Mouse (Mus musculus): ENCODE results near the gene Phc1. TPM values are rescaled to one million over a fixed set of nuclear protein-coding genes. Genes with fewer than 3 reads are reported as not detected.

Phc1 gene
- polyA plus RNA-seq, 2 experiments: 1.8 to 2.2 TPM

- Histone ChIP-seq H3K27me3 (ENCODE audit: control insufficient read depth, insufficient read depth, low read length) (no peaks in the 10 kb centered on the region), H3K9ac (replicated peaks) (no peak overlapping the region), H3K9me3 (ENCODE audit: control insufficient read depth, low read length) (no peaks in the 10 kb centered on the region), H3K4me2 (ENCODE audit: low read depth) (no peak overlapping the region), H3K4me3 (ENCODE audit: insufficient read depth in 1 of 2, low read depth in 2 of 2, low read length in 2 of 2) (no peak overlapping the region), H3K27ac (no peak overlapping the region), H3K4me1 (replicated peaks; ENCODE audit: control insufficient read depth in 2 of 2, insufficient read depth in 2 of 2, low read length in 1 of 2) (no peaks in the 10 kb centered on the region), H3K36me3 (replicated peaks; ENCODE audit: control insufficient read depth, insufficient read depth, low read depth) (no peaks in the 10 kb centered on the region)
- ATAC-seq (ENCODE audit: insufficient read depth): no peak
- TF ChIP-seq EP300 (IDR thresholded peaks at IDR 0.05; ENCODE audit: low read depth): no peak
- no peak for TF ChIP-seq CTCF (IDR thresholded peaks at IDR 0.05; ENCODE audit: low read depth)
- WGBS (ENCODE audit: insufficient replicate concordance): 45% methylated on average over 1 of the region's 1 CpGs
- DNase-seq (ENCODE audit: low read depth in 3 of 3, low spot score in 3 of 3): no peak
These were observed 51.0 kb downstream of the Phc1 start for GRCm38 (mm10) chr6:122289313-122289712.

GRCm38 (mm10) chr6:122288263-122288662 is 52.1 kb downstream of the Phc1 start:
- H3K9ac ChIP-seq (replicated peaks): no peak overlapping the region
- no peak overlapping the region for H3K4me3 ChIP-seq (ENCODE audit: insufficient read depth in 1 of 2, low read depth in 2 of 2, low read length in 2 of 2)
- TF ChIP-seq CTCF (IDR thresholded peaks at IDR 0.05; ENCODE audit: low read depth) (peak; percentile 35; the same call in 1 of the 2 replicates), EP300 (IDR thresholded peaks at IDR 0.05; ENCODE audit: low read depth) (no peak)

GRCm38 (mm10) chr6:122284823-122285222 is 55.5 kb downstream of the Phc1 start:
- ATAC-seq (ENCODE audit: insufficient read depth) (no peak), DNase-seq (ENCODE audit: low read depth in 3 of 3, low spot score in 3 of 3) (no peak)
- WGBS (ENCODE audit: insufficient replicate concordance): 40% methylated on average over 1 of the region's 1 CpGs
- H3K9me3 ChIP-seq (ENCODE audit: control insufficient read depth, low read length): no peaks in the 10 kb centered on the region
- H3K9ac ChIP-seq (replicated peaks): no peak overlapping the region
- TF ChIP-seq CTCF (IDR thresholded peaks at IDR 0.05; ENCODE audit: low read depth): no peak
- TF ChIP-seq EP300 (IDR thresholded peaks at IDR 0.05; ENCODE audit: low read depth): no peak
- H3K4me2 ChIP-seq (ENCODE audit: low read depth): no peak overlapping the region
- H3K4me3 ChIP-seq (ENCODE audit: insufficient read depth in 1 of 2, low read depth in 2 of 2, low read length in 2 of 2): no peak overlapping the region
- H3K27ac ChIP-seq: no peak overlapping the region
- no peaks in the 10 kb centered on the region for H3K4me1 ChIP-seq (replicated peaks; ENCODE audit: control insufficient read depth in 2 of 2, insufficient read depth in 2 of 2, low read length in 1 of 2)
- H3K36me3 ChIP-seq (replicated peaks; ENCODE audit: control insufficient read depth, insufficient read depth, low read depth): no peaks in the 10 kb centered on the region
- H3K27me3 ChIP-seq (ENCODE audit: control insufficient read depth, insufficient read depth, low read length): no peaks in the 10 kb centered on the region

More at GRCm38 (mm10) chr6:122288263-122288662, 52.1 kb downstream of the Phc1 start:
- ATAC-seq (ENCODE audit: insufficient read depth) (no peak), DNase-seq (ENCODE audit: low read depth in 3 of 3, low spot score in 3 of 3) (no peak)
- H3K4me2 ChIP-seq (ENCODE audit: low read depth): no peak overlapping the region
- no peaks in the 10 kb centered on the region for H3K27me3 ChIP-seq (ENCODE audit: control insufficient read depth, insufficient read depth, low read length)
- no peaks in the 10 kb centered on the region for H3K36me3 ChIP-seq (replicated peaks; ENCODE audit: control insufficient read depth, insufficient read depth, low read depth)
- H3K4me1 ChIP-seq (replicated peaks; ENCODE audit: control insufficient read depth in 2 of 2, insufficient read depth in 2 of 2, low read length in 1 of 2): no peaks in the 10 kb centered on the region
- no peaks in the 10 kb centered on the region for H3K9me3 ChIP-seq (ENCODE audit: control insufficient read depth, low read length)
- no peak overlapping the region for H3K27ac ChIP-seq
- 31% methylated on average over 1 of the region's 1 CpGs for WGBS (ENCODE audit: insufficient replicate concordance)

GRCm38 (mm10) chr6:122284304-122284703 is 56.1 kb downstream of the Phc1 start:
- TF ChIP-seq EP300 (IDR thresholded peaks at IDR 0.05; ENCODE audit: low read depth) (no peak), CTCF (IDR thresholded peaks at IDR 0.05; ENCODE audit: low read depth) (no peak)
- H3K27me3 ChIP-seq (ENCODE audit: control insufficient read depth, insufficient read depth, low read length): no peaks in the 10 kb centered on the region
- no peak overlapping the region for H3K4me2 ChIP-seq (ENCODE audit: low read depth)
- DNase-seq (ENCODE audit: low read depth in 3 of 3, low spot score in 3 of 3) (no peak), ATAC-seq (ENCODE audit: insufficient read depth) (peak; percentile 57; the same call in 1 of the 2 replicates)
- no peaks in the 10 kb centered on the region for H3K36me3 ChIP-seq (replicated peaks; ENCODE audit: control insufficient read depth, insufficient read depth, low read depth)
- 50% methylated on average over 4 of the region's 4 CpGs for WGBS (ENCODE audit: insufficient replicate concordance)
- H3K9me3 ChIP-seq (ENCODE audit: control insufficient read depth, low read length): no peaks in the 10 kb centered on the region
- no peaks in the 10 kb centered on the region for H3K4me1 ChIP-seq (replicated peaks; ENCODE audit: control insufficient read depth in 2 of 2, insufficient read depth in 2 of 2, low read length in 1 of 2)
- H3K27ac ChIP-seq: no peak overlapping the region
- no peak overlapping the region for H3K4me3 ChIP-seq (ENCODE audit: insufficient read depth in 1 of 2, low read depth in 2 of 2, low read length in 2 of 2)
- no peak overlapping the region for H3K9ac ChIP-seq (replicated peaks)

- H3K4me2 ChIP-seq (ENCODE audit: low read depth): no peak overlapping the region
- H3K36me3 ChIP-seq (replicated peaks; ENCODE audit: control insufficient read depth, insufficient read depth, low read depth): no peaks in the 10 kb centered on the region
- H3K4me1 ChIP-seq (replicated peaks; ENCODE audit: control insufficient read depth in 2 of 2, insufficient read depth in 2 of 2, low read length in 1 of 2): no peaks in the 10 kb centered on the region
- H3K9ac ChIP-seq (replicated peaks): no peak overlapping the region
- H3K27me3 ChIP-seq (ENCODE audit: control insufficient read depth, insufficient read depth, low read length): no peaks in the 10 kb centered on the region
- no peak overlapping the region for H3K27ac ChIP-seq
- H3K4me3 ChIP-seq (ENCODE audit: insufficient read depth in 1 of 2, low read depth in 2 of 2, low read length in 2 of 2): no peak overlapping the region
- TF ChIP-seq CTCF (IDR thresholded peaks at IDR 0.05; ENCODE audit: low read depth) (no peak), EP300 (IDR thresholded peaks at IDR 0.05; ENCODE audit: low read depth) (no peak)
- no peaks in the 10 kb centered on the region for H3K9me3 ChIP-seq (ENCODE audit: control insufficient read depth, low read length)
- WGBS (ENCODE audit: insufficient replicate concordance): 63% methylated on average over 2 of the region's 2 CpGs
- DNase-seq (ENCODE audit: low read depth in 3 of 3, low spot score in 3 of 3) (no peak), ATAC-seq (ENCODE audit: insufficient read depth) (no peak)
These were observed 56.9 kb downstream of the Phc1 start for GRCm38 (mm10) chr6:122283429-122283828.

Measured in liver, embryonic 14.5 days (tissue).